Mouse (Mus musculus) limb, embryonic 13.5 days (tissue): ENCODE data around the gene Sun1. TPM values are rescaled to one million over a fixed set of nuclear protein-coding genes. Genes with fewer than 3 reads are reported as not detected.

Experiments used
- ATAC-seq: fragments of 200-750 bp; cut with Nextera tagmentation; 2 replicates; pipeline ENCODE4 v1.8.0; 2017; ENCODE audit warnings: low read depth, moderate number of reproducible peaks, moderate TSS enrichment; ENCODE audit not compliant: low FRiP score
- H3K27ac ChIP-seq: fragments of 300-500 bp; sonication (generic); 2 replicates; pipeline ENCODE4 v1.5.1; 2015; ENCODE audit warnings: inconsistent platforms, mild to moderate bottlenecking, moderate library complexity
- H3K27me3 ChIP-seq: fragments of 300-500 bp; sonication (generic); 2 replicates; pipeline ENCODE4 v1.6.1; 2015; ENCODE audit warnings: mild to moderate bottlenecking, inconsistent platforms
- H3K36me3 ChIP-seq: fragments of 300-500 bp; sonication (generic); 2 replicates; pipeline ENCODE4 v1.6.1; 2015; ENCODE audit warnings: inconsistent platforms, mild to moderate bottlenecking, moderate library complexity
- H3K4me1 ChIP-seq: fragments of 300-500 bp; sonication (generic); 2 replicates; pipeline ENCODE4 v1.6.1; 2015; ENCODE audit warnings: inconsistent platforms
- H3K4me2 ChIP-seq: fragments of 300-500 bp; sonication (generic); replicated peaks from 2 replicates; pipeline ENCODE4 v1.6.1; 2015; ENCODE audit warnings: inconsistent platforms, mild to moderate bottlenecking, moderate library complexity
- H3K4me3 ChIP-seq: fragments of 300-500 bp; sonication (generic); 2 replicates; pipeline ENCODE4 v1.5.1; 2015; ENCODE audit warnings: moderate library complexity, mild to moderate bottlenecking, inconsistent platforms
- H3K9ac ChIP-seq: fragments of 300-500 bp; sonication (generic); 2 replicates; pipeline ENCODE4 v1.6.1; 2015; ENCODE audit warnings: mild to moderate bottlenecking, inconsistent platforms
- H3K9me3 ChIP-seq: fragments of 300-500 bp; sonication (generic); 2 replicates; pipeline ENCODE4 v1.6.1; 2016; ENCODE audit warnings: inconsistent platforms
- WGBS: fragments of 180-500 bp; shearing (Covaris S2); methylation state at CpG from one replicate; pipeline ENCODE4 v1.1.7; 2015; 5-methylcytosine and 5-hydroxymethylcytosine counted together
- polyA plus RNA-seq: library from polyadenylated mRNA; unstranded; fragments of >200 nt; fragmentation: Nextera tagmentation; extraction: Ambion mirVana; gene quantifications from 2 replicates; pipeline ENCODE4 v1.2.1, GENCODE M21; 2015

The Sun1 gene
- polyA plus RNA-seq, 1 experiment from 2014 or later, result 51.1 TPM

DNA sequence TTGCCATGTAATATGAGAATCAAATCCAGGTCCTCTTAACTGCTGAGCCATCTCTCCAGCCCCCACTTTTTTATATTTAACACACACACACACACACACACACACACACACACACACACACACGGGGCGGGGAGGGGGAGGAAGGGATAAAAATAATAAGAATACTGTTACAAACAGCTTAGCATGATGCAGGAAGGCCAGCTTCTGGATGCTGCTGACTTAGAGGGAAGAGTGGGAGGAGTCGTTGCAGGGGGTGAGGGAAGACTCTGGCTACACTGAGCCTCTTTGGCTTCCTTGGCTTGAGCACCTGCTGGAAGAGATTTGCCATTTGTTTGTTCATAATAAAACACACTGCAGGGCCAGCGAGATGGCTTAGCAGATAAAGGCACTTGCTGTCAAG lies 15.5 kb upstream of the Sun1 start:
- Histone ChIP-seq H3K36me3 (peaks cover 80% of the 10 kb centered on the region), H3K4me3 (no peak overlapping the region), H3K4me1 (no peaks in the 10 kb centered on the region), H3K27ac (no peak overlapping the region), H3K27me3 (no peaks in the 10 kb centered on the region), H3K9ac (no peak overlapping the region), H3K4me2 (no peak overlapping the region), H3K9me3 (no peaks in the 10 kb centered on the region)
- WGBS, result 88% methylated on average over 2 of the region's 4 CpGs
- no peak for ATAC-seq

DNA sequence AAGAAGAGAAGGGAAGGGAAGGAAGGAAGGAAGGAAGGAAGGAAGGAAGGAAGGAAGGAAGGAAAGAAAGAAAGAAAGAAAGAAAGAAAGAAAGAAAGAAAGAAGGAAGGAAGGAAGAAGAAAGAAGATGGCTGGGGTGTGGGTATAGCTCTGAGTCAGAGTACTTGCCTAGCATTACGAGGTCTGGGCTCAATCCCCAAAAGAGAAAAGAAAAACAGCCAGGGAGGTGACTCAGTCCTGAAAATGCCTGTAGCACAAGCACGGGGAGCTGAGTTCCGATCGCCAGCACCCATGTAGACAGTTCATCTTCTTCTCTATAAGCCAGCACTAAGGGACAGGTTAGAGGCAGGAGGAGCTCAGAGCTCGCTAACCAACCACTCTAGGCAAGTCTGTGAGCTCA lies 10.7 kb upstream of the Sun1 start:
- Histone ChIP-seq H3K36me3 (peaks cover 32% of the 10 kb centered on the region), H3K4me2 (no peak overlapping the region), H3K9me3 (no peaks in the 10 kb centered on the region), H3K27ac (no peak overlapping the region), H3K27me3 (no peaks in the 10 kb centered on the region), H3K4me1 (no peaks in the 10 kb centered on the region), H3K9ac (no peak overlapping the region), H3K4me3 (no peak overlapping the region)
- 91% methylated on average over 5 of the region's 5 CpGs for WGBS
- no peak for ATAC-seq

DNA sequence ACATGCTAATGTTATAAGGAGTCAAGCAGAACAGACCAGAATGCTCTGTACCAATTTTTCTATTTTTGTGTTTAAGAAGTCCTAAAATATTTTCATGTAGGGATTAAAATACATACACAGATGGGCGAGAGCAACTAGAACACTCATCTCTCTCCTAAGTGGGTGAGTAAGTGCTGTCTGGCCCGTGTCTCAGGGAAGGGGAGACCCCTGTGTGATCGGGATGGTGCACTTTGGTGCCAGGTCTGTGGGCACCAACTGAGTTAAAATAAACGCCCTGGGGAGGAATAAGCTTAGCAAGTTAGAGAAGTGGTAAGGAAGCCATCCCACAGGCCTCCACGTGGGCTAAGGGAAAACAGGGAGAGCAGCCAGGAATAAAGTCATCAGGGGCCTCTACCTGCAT lies 9.5 kb upstream of the Sun1 start:
- Histone ChIP-seq H3K9ac (no peak overlapping the region), H3K4me3 (no peak overlapping the region), H3K27ac (no peak overlapping the region), H3K36me3 (peaks cover 20% of the 10 kb centered on the region), H3K27me3 (no peaks in the 10 kb centered on the region), H3K9me3 (no peaks in the 10 kb centered on the region), H3K4me1 (no peaks in the 10 kb centered on the region), H3K4me2 (no peak overlapping the region)
- no peak for ATAC-seq
- 64% methylated on average over 5 of the region's 5 CpGs for WGBS

DNA sequence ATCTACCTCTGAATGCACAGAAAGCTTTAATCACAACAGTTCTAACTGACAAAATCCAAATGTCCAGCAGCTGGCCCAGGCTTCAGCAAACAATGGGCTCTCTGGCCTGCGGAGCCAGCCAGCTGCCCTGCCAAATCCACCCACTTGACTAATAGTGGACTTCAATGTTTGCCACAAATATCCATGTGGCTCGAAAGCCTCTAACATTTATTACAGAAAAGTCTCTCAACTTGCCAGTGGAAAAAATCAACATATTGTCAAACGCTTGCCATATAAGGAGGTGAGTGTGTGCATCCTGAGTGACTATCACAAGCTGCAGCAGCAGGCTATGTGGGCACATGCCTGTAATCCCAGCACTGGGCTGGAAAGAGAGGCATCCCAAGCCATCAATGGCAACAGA lies 1.7 kb upstream of the Sun1 start:
- no peak overlapping the region for H3K4me2 ChIP-seq
- no peak overlapping the region for H3K27ac ChIP-seq
- H3K4me3 ChIP-seq, result no peak overlapping the region
- H3K4me1 ChIP-seq, result peaks cover 19% of the 10 kb centered on the region
- H3K9ac ChIP-seq, result no peak overlapping the region
- no peaks in the 10 kb centered on the region for H3K27me3 ChIP-seq
- no peak for ATAC-seq
- no peaks in the 10 kb centered on the region for H3K9me3 ChIP-seq
- H3K36me3 ChIP-seq, result no peaks in the 10 kb centered on the region; the same call in 1 of the 2 replicates
- WGBS, result 89% methylated on average over 3 of the region's 3 CpGs

DNA sequence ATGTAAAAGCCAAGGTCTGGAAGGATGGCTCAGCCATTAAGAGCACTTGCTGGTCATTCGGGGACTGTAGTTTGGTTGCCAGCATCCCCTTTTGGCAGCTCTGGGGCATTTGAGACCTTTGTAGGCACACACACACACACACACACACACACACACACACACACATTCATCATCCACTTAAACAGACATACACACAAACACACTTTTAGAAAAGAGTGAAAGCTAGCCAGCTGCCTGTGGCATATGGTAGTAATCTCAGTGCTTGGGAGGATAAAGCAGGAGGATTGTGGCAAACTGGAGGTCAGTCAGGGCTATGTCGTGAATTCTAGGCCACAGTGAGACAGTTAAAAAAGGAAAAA lies 822 bp upstream of the Sun1 start:
- Histone ChIP-seq H3K27ac (peak overlapping the region; percentile 81), H3K36me3 (no peaks in the 10 kb centered on the region; the same call in 1 of the 2 replicates), H3K27me3 (no peaks in the 10 kb centered on the region), H3K9me3 (no peaks in the 10 kb centered on the region), H3K4me1 (peaks cover 19% of the 10 kb centered on the region), H3K9ac (peak overlapping the region; percentile 70; the same call in 1 of the 2 replicates), H3K4me2 (peak overlapping the region; percentile 90), H3K4me3 (peak overlapping the region; percentile 98)
- no peak for ATAC-seq
- 22% methylated on average over 2 of the region's 2 CpGs for WGBS

DNA sequence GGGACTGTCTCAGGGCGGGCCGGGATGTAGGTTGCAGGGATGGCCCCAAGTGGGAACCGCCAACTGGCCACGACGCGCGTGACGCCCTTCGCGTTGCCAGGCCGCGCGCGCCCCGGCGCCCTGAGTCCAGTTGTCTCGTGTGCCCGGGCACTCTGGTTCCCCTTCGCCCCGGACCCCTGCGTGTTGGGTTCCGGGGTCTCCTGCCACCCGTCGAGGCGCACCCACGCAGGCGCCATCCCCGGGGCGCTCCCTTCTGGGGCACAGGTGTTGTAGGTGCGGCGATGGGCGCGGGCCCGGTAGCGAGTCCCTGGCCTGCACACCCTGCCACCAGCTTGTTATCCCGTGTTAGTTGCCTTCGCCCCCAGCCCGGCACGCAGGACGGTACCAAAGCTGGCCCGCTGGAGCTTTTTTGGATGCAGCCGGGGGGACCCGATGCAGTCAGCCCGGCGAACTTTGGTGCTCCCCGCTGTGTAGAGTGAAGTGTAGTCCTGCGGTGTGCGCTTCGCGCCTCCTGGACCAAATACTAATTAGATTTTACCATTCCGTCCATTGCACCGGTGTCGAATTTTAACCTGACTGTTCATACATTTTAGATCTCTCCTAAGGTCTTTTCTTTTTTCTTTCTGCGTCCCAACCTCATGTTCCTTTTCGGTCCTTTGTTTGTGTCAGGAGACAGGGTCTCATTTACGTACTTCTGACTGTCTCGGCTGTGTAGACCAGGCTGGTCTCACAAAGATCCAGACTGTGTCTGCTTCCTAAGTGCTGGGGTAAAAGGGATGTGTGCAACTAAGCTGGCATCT lies 533 bp downstream of the Sun1 start:
- 1% methylated on average over 57 of the region's 57 CpGs for WGBS
- Histone ChIP-seq H3K36me3 (peaks cover 5% of the 10 kb centered on the region; the same call in 1 of the 2 replicates), H3K9me3 (no peaks in the 10 kb centered on the region), H3K4me1 (peaks cover 20% of the 10 kb centered on the region), H3K9ac (peak overlapping the region; percentile 92), H3K27me3 (no peaks in the 10 kb centered on the region), H3K27ac (peak overlapping the region; percentile 39; the same call in 1 of the 2 replicates), H3K4me2 (peak overlapping the region; percentile 90), H3K4me3 (peak overlapping the region; percentile 98)
- ATAC-seq, result no peak

DNA sequence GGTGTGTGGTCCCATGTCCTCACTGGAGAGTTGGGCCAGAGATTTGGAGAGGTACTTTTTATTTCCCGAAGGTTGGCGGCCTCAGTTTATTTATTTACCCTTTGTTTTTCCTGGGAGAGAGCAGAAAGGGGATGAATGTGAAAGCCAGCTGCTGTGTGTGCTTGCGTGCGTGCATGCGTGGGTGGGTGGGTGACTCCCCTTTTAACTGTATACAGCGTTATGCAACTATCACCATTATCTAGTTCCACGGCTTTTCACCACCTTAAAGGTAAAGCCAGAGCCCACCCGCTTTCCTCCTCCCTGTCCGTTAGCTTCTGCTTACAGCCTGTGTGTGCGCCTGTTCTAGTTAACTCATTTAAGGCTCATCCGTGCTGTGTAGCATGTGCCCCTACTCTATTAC lies 1.7 kb downstream of the Sun1 start:
- H3K4me2 ChIP-seq, result peak overlapping the region; percentile 90
- H3K4me3 ChIP-seq, result peak overlapping the region; percentile 98
- WGBS, result 83% methylated on average over 11 of the region's 11 CpGs

DNA sequence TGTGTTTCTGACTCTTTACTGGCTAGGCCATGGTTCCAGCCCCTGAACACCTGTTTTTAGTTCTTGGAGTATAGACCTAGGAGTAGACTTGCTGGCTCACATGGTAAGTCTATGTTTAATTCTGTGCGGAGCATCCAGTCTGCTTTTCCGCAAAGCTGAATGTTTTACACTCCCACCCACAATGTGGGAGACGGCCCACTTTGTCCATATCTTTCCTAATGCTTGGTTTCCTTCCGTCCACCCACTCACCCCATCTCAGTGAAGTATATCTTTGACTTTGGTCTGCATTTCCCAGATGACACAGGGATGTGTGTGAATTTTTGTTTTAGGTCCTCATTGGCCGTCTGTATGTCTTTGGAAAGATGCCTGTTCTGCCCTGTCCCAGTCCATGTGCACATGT lies 2.9 kb downstream of the Sun1 start:
- H3K4me2 ChIP-seq, result no peak overlapping the region
- H3K36me3 ChIP-seq, result peaks cover 5% of the 10 kb centered on the region; the same call in 1 of the 2 replicates
- H3K4me3 ChIP-seq, result no peak overlapping the region
- 87% methylated on average over 5 of the region's 5 CpGs for WGBS
- no peak overlapping the region; the same call in 1 of the 2 replicates for H3K9ac ChIP-seq
- no peaks in the 10 kb centered on the region for H3K9me3 ChIP-seq
- H3K27me3 ChIP-seq, result no peaks in the 10 kb centered on the region
- no peak overlapping the region for H3K27ac ChIP-seq
- H3K4me1 ChIP-seq, result peaks cover 27% of the 10 kb centered on the region
- ATAC-seq, result no peak

More for the DNA sequence above, 1.7 kb downstream of the Sun1 start:
- no peak for ATAC-seq
- H3K27ac ChIP-seq, result no peak overlapping the region
- H3K27me3 ChIP-seq, result no peaks in the 10 kb centered on the region
- H3K9ac ChIP-seq, result peak overlapping the region; percentile 92
- H3K9me3 ChIP-seq, result no peaks in the 10 kb centered on the region
- peaks cover 27% of the 10 kb centered on the region for H3K4me1 ChIP-seq
- H3K36me3 ChIP-seq, result peaks cover 5% of the 10 kb centered on the region; the same call in 1 of the 2 replicates

DNA sequence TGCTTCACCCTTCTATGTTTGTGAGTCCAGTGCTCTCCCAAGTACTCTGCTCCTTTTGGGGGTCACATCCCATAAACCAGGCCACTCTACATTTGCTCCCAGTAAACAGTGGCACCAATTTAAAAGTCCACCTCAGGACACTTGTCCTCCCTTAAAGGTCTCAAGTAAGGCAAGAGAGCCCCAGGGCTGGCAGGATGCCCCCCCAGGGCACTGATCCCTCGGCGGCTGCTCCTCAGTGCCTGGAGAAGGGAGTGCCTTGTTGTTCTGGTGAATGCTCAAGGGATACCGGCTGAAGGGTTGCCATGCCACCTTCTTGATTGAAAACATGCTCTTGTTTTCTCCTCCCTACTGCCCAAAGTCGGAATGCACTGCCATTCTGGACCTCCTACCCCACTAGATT lies 5.6 kb downstream of the Sun1 start:
- Histone ChIP-seq H3K4me2 (no peak overlapping the region), H3K4me3 (no peak overlapping the region), H3K27me3 (no peaks in the 10 kb centered on the region), H3K27ac (no peak overlapping the region), H3K4me1 (peaks cover 22% of the 10 kb centered on the region), H3K36me3 (peaks cover 26% of the 10 kb centered on the region), H3K9me3 (no peaks in the 10 kb centered on the region), H3K9ac (no peak overlapping the region)
- 61% methylated on average over 4 of the region's 4 CpGs for WGBS
- no peak for ATAC-seq

DNA sequence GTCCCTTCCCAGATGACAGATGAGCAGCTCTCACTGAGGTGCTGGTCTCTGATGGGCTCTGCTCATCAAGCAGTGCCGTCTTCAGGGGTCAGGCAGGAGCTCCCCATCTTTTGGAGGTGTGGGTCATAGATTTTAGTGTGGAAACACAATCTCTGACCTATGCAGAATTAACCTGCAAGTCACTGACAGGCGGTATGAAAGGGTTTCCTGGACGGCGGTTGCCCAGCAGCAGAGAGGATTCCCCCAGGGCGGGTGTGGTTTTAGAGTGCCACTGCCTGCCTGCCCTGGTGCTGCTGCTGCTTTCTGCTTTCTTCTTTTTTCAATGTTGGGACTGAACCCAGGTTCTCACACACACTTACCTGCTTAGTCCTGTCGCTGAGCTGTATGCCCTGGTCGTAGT lies 6.1 kb downstream of the Sun1 start:
- Histone ChIP-seq H3K27me3 (no peaks in the 10 kb centered on the region), H3K27ac (no peak overlapping the region), H3K9me3 (no peaks in the 10 kb centered on the region), H3K4me3 (no peak overlapping the region), H3K4me2 (no peak overlapping the region), H3K9ac (no peak overlapping the region), H3K36me3 (peaks cover 26% of the 10 kb centered on the region), H3K4me1 (peaks cover 18% of the 10 kb centered on the region)
- 75% methylated on average over 7 of the region's 7 CpGs for WGBS
- no peak for ATAC-seq

DNA sequence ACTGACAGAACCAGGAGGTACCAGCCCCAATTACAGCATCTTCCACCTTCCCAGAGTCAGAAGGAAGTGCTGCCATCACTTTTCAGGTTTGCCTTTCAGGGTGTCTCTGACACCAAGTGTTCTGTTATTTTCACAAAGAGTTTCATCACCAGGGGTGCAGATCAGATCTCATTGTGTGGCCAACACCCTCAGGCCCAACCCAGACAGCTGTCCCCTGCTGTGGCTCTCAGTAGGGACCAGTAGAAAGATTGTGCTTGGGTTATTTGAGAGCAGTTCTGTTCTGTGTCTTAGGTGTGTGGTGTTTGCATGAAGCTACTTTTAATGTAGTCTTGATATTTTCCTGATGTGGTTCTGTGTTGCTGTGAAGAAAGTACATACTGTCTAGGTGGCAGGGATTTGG lies 7.7 kb downstream of the Sun1 start:
- no peak overlapping the region for H3K9ac ChIP-seq
- no peaks in the 10 kb centered on the region for H3K9me3 ChIP-seq
- no peak overlapping the region for H3K27ac ChIP-seq
- H3K4me3 ChIP-seq, result no peak overlapping the region
- peaks cover 32% of the 10 kb centered on the region for H3K36me3 ChIP-seq
- no peaks in the 10 kb centered on the region for H3K27me3 ChIP-seq
- H3K4me2 ChIP-seq, result no peak overlapping the region
- no peak for ATAC-seq
- peaks cover 8% of the 10 kb centered on the region for H3K4me1 ChIP-seq

DNA sequence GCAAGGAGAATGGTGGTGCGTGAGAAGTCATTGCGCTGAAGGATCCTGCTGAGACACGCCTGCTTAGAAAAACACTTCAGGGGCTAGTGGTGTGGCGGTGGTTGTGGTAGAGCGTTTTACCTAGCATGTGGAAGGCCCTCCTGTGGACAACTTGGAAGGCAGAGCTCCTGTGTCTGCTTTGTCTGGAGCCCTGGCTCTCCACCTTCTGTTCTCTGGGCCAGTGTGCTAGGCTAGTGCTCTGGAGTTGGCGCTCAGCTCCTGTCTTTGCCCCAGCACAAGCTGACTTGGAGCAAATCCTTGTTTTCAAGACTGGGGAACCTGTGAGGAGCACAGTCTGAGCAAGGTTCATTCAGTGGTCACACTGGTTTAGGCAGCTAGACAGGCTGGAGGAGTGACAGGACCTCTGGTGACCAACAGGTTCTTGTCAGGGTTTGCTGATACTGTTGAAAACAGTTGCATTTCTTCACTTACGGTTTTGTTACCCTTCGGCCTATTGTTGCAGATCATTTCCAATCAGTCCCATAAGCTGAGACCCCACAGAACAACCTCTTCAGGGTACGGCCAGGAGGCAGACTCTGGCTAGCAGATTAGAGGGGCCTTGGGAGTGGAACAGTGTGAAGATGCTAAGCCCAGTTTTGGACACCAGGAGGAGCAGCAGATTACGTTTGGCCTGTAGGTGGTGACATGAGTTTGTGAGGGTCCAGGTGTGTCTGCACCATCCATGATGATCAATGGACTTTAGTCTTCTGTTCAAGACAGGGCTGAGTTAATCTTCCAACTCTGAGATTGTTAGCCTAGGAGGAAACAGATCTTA lies 8.6 kb downstream of the Sun1 start:
- H3K27ac ChIP-seq, result no peak overlapping the region
- H3K27me3 ChIP-seq, result no peaks in the 10 kb centered on the region
- peaks cover 37% of the 10 kb centered on the region for H3K36me3 ChIP-seq
- H3K9me3 ChIP-seq, result no peaks in the 10 kb centered on the region
- H3K4me1 ChIP-seq, result peaks cover 8% of the 10 kb centered on the region
- no peak overlapping the region for H3K4me3 ChIP-seq
- H3K9ac ChIP-seq, result no peak overlapping the region
- H3K4me2 ChIP-seq, result no peak overlapping the region
- 89% methylated on average over 10 of the region's 10 CpGs for WGBS
- ATAC-seq, result no peak
